Mouse (Mus musculus) embryonic facial prominence, embryonic 15.5 days (tissue): ENCODE measurements at regions not wholly inside any gene's neighbourhood (a gene's known extent, or its start where the extent isn't known, plus 50 kb on each side); places are given as distances from the start of the nearest gene placed in this dataset.

Source experiments
- ATAC-seq: fragments of 200-750 bp; cut with Nextera tagmentation; 2 replicates; pipeline ENCODE4 v1.8.0; 2017; ENCODE audit warnings: low read depth, moderate TSS enrichment; ENCODE audit not compliant: insufficient number of reproducible peaks, low FRiP score, low TSS enrichment
- H3K27ac ChIP-seq: fragments of 300-500 bp; sonication (generic); replicated peaks from 2 replicates; pipeline ENCODE4 v1.5.1; 2015; ENCODE audit warnings: mild to moderate bottlenecking, inconsistent platforms
- H3K27me3 ChIP-seq: fragments of 300-500 bp; sonication (generic); 2 replicates; pipeline ENCODE4 v1.6.1; 2015; ENCODE audit warnings: inconsistent platforms
- H3K36me3 ChIP-seq: fragments of 300-500 bp; sonication (generic); 2 replicates; pipeline ENCODE4 v1.6.1; 2015; ENCODE audit warnings: mild to moderate bottlenecking, inconsistent platforms
- H3K4me1 ChIP-seq: fragments of 300-500 bp; sonication (generic); 2 replicates; pipeline ENCODE4 v1.6.1; 2015; ENCODE audit warnings: inconsistent platforms
- H3K4me2 ChIP-seq: fragments of 300-500 bp; sonication (generic); replicated peaks from 2 replicates; pipeline ENCODE4 v1.6.1; 2015; ENCODE audit warnings: mild to moderate bottlenecking, inconsistent platforms
- H3K4me3 ChIP-seq: fragments of 300-500 bp; sonication (generic); replicated peaks from 2 replicates; pipeline ENCODE4 v1.5.1; 2015; ENCODE audit warnings: mild to moderate bottlenecking, inconsistent platforms
- H3K9ac ChIP-seq: fragments of 300-500 bp; sonication (generic); 2 replicates; pipeline ENCODE4 v1.6.1; 2015; ENCODE audit warnings: inconsistent platforms
- H3K9me3 ChIP-seq: fragments of 300-500 bp; sonication (generic); replicated peaks from 2 replicates; pipeline ENCODE4 v1.6.1; 2016; ENCODE audit warnings: inconsistent platforms
- WGBS: fragments of 180-500 bp; shearing (Covaris S2); methylation state at CpG from one replicate; pipeline ENCODE4 v1.1.7; 2015; 5-methylcytosine and 5-hydroxymethylcytosine counted together

DNA sequence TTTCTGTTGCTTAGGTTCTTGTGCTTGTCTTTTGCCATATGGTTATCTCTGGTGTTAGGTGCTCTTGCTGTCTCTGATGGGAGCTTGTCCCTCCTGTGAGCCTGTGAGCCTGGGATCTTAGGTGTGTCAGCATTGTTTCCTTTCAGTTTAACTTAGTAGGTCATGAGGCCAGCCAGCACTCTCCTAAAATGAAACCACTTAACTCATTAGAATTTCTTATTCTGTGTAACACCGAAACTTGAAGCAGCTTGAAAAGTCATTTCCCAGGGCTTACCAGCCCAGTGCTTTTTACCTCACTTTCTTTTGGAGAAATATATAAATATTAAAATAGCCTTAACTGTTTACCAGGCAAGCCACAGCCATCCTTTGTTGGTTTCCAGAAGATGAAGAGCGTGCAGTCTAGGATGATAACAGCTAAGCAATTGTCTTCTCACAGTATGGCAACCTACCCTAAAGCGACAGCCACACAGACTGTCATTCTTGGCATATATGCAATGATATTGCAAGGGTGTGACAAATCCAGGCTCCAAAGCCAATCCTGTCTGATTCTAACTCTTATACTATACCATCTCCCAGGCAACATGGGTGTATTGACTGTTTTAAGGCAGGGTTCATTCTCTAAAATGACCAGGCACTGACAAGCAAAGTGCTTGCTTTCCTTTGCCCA is 146.2 kb upstream of the Map3k7 start:
- no peak overlapping the region for H3K27ac ChIP-seq
- H3K36me3 ChIP-seq: no peaks in the 10 kb centered on the region
- H3K27me3 ChIP-seq: no peaks in the 10 kb centered on the region
- H3K9ac ChIP-seq: no peak overlapping the region
- H3K4me1 ChIP-seq: no peaks in the 10 kb centered on the region
- ATAC-seq: no peak
- no peak overlapping the region for H3K4me2 ChIP-seq
- no peak overlapping the region for H3K4me3 ChIP-seq
- 93% methylated on average over 3 of the region's 3 CpGs for WGBS
- no peaks in the 10 kb centered on the region for H3K9me3 ChIP-seq

DNA sequence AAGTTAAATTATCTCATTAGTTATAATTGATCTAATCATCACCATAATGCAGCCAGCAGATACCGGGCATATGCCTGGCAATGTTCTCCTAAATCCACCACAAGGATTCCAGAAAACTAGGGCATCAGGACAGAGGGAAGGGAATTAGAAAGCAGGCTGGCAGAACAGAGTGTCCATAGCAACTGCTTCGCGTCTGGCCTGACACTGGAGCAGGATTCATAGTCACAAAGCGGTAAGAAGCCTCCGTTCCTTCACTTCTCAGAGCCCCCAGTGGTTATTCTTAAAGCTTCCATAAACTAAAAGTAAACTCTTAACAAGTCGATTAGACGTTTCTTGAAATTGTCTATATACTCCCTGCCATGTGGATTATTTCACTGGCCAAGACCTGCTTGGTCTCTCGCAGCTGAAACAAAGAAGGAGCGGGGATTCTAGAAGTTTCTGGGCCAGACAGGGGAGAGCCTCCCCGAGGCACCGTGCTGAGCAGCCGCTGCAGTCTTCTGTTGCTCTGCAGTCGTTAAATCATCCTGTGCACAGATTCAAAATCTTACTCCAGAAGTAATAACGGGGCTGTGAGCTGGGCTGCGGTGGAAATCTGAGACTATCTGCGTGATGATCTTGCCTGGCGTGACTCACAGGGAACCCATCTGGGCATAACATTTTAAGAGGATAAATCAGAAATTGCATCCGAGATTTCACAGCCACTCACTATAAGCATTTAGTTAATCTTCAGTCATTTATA is 144.2 kb upstream of the Map3k7 start:
- Histone ChIP-seq H3K27me3 (no peaks in the 10 kb centered on the region), H3K36me3 (no peaks in the 10 kb centered on the region), H3K27ac (no peak overlapping the region), H3K4me3 (no peak overlapping the region), H3K9me3 (no peaks in the 10 kb centered on the region), H3K4me1 (peaks cover 7% of the 10 kb centered on the region; the same call in 1 of the 2 replicates), H3K4me2 (peak overlapping the region; percentile 15; the same call in 1 of the 2 replicates), H3K9ac (no peak overlapping the region)
- 52% methylated on average over 18 of the region's 18 CpGs for WGBS
- no peak for ATAC-seq

DNA sequence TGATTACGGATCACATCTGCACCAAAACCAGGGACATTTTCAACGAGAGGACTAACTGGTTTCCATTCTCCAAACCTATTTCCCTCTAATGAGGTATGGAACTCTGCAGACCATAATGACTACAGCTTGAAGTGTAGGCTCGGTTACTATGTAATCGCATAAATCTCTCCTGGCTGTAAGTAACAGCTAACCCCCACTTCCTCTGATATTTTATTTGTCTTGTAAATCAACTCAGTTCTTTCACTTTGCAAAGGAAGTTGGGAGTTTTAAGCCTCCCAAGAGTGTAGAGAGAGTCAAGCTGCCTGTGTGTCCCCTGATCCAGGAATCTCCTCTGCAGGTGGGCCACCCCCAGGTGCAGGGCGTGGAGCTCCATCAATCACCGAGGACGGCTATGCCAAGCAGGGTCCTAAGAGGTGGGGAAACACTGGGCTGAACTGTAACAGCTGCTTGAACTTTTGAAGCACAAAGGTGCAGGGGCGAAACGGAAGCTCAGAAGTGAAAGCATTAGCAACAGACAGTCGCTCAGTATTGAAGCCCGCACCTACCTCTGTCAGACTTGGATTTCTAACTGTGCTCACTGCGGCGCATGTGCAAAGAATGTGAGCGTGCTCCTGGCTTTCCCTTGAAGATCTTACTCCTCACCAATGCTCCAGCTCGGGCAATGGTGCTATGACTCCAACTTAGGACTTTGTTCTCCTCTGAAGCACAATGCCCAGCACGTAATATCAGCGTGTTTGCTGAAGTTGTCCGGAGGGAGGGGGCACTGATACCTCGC is 140.1 kb upstream of the Map3k7 start:
- H3K9me3 ChIP-seq: no peaks in the 10 kb centered on the region
- H3K4me3 ChIP-seq: peak overlapping the region; percentile 30
- H3K4me2 ChIP-seq: peak overlapping the region; percentile 55
- WGBS: 27% methylated on average over 19 of the region's 19 CpGs
- no peaks in the 10 kb centered on the region for H3K27me3 ChIP-seq
- H3K9ac ChIP-seq: no peak overlapping the region
- peaks cover 7% of the 10 kb centered on the region; the same call in 1 of the 2 replicates for H3K4me1 ChIP-seq
- H3K27ac ChIP-seq: no peak overlapping the region
- ATAC-seq: no peak
- H3K36me3 ChIP-seq: no peaks in the 10 kb centered on the region

DNA sequence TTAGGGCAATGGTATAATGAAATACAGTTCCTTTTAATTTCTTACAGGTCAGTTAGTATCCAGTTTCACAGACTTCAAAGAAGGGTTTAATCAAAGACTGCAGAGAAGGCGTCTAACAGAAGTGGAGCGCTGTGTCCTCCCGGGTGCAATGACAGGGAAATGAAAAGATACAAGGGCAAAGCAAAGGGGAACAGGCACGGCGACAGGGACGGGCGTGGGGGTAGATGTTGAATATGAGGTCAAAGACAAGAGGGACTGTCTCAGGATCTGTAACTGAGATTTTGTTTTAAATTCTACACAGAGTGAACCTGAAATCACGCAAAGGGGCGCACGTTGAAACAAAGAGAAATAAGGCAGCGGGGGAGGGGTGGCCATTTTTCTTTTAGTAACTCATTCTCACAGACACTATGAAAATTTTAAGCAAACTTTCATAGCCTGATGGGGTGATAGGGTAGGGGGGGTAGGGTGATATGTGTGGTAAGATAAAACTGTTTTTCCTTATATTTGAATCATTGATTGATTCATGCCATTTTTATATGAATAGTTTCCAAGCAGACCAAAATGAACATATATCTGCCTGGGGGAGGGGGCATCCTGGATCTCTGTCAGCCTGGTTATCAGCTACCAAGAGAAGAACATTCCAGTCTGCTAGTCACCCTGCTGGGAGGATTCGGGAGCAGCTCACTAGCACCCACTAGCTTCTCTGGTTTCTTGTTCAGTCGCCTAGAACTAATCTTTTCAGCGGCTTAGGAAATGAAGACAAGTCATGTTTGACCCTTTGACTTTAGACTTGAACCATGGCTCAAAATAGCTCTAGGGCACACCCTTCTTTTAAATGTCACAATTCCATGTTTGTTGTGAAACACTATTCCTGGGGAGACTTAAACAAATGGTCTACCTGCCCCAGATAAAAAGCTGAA is 139.1 kb upstream of the Map3k7 start:
- Histone ChIP-seq H3K9me3 (no peaks in the 10 kb centered on the region), H3K36me3 (no peaks in the 10 kb centered on the region), H3K27me3 (no peaks in the 10 kb centered on the region), H3K9ac (no peak overlapping the region), H3K27ac (no peak overlapping the region), H3K4me3 (peak overlapping the region; percentile 30), H3K4me2 (peak overlapping the region; percentile 55), H3K4me1 (peaks cover 7% of the 10 kb centered on the region; the same call in 1 of the 2 replicates)
- WGBS: 28% methylated on average over 14 of the region's 14 CpGs
- ATAC-seq: no peak

DNA sequence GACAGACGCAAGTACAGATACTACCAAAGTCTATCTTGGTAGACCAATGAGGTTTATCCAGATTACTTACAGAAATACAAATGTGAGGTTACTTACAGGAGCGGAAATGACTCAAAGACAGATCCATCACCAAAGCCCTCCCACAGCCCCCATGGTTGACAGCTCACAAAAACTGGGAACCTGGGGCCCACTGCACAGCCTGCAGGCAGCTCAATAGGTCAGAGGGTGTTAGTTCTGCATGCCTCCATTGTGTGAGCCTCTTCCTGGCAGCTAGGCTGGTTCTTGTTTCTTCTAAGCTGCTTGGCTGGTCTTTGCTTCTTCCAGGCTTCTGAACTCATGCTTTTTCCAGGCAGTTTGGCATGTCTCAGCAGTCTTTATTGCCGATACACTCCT is 138.5 kb upstream of the Map3k7 start:
- Histone ChIP-seq H3K36me3 (no peaks in the 10 kb centered on the region), H3K9me3 (no peaks in the 10 kb centered on the region), H3K4me3 (no peak overlapping the region), H3K9ac (no peak overlapping the region), H3K27ac (no peak overlapping the region), H3K27me3 (no peaks in the 10 kb centered on the region), H3K4me1 (peaks cover 7% of the 10 kb centered on the region; the same call in 1 of the 2 replicates), H3K4me2 (no peak overlapping the region)
- 69% methylated on average over 3 of the region's 3 CpGs for WGBS
- ATAC-seq: no peak

DNA sequence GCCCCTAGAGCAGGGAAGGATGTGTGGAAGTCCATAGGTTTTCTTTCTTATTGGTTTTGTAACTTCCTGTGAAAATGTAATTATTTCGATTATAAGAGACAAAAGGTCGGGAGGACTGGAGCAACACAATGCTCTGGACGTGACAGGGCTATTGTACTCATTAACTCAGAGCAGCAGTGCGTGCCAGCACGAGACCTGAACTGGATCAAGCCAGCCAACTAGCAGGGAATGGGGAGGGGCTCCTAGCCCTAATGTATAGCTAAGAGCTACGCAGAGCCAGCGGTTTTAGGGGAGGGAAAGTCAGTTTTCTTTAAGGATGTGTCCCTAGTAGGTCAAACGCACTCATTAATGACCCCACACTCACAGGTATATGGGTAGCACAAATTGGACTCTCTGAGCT is 137.2 kb upstream of the Map3k7 start:
- Histone ChIP-seq H3K27ac (no peak overlapping the region), H3K36me3 (no peaks in the 10 kb centered on the region), H3K4me2 (no peak overlapping the region), H3K27me3 (no peaks in the 10 kb centered on the region), H3K9ac (no peak overlapping the region), H3K4me1 (peaks cover 7% of the 10 kb centered on the region; the same call in 1 of the 2 replicates), H3K4me3 (no peak overlapping the region), H3K9me3 (no peaks in the 10 kb centered on the region)
- ATAC-seq: no peak
- 82% methylated on average over 8 of the region's 8 CpGs for WGBS

DNA sequence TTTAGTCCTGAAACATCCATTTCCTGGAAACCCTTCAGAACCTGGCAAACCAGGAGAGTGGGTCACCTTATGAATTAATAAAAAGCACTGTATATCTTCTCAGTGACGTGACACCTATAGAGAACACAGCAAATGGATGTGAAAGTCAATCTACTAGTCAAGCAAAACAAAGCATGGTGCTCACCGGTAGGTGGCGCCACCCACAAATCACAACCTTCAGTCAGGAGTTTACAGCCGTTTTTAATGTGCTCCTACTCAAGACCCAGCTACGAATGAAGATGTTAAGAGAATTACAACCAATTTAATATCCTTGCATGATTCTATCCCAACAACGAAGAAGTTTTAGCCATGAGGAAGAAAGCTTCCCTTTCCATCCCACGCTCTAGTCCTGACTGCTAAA is 136.6 kb upstream of the Map3k7 start:
- no peaks in the 10 kb centered on the region for H3K9me3 ChIP-seq
- no peak overlapping the region for H3K4me3 ChIP-seq
- no peak for ATAC-seq
- H3K4me2 ChIP-seq: no peak overlapping the region
- WGBS: 78% methylated on average over 7 of the region's 7 CpGs
- H3K9ac ChIP-seq: no peak overlapping the region
- H3K27ac ChIP-seq: no peak overlapping the region
- no peaks in the 10 kb centered on the region for H3K36me3 ChIP-seq
- no peaks in the 10 kb centered on the region for H3K27me3 ChIP-seq
- H3K4me1 ChIP-seq: peaks cover 7% of the 10 kb centered on the region; the same call in 1 of the 2 replicates

DNA sequence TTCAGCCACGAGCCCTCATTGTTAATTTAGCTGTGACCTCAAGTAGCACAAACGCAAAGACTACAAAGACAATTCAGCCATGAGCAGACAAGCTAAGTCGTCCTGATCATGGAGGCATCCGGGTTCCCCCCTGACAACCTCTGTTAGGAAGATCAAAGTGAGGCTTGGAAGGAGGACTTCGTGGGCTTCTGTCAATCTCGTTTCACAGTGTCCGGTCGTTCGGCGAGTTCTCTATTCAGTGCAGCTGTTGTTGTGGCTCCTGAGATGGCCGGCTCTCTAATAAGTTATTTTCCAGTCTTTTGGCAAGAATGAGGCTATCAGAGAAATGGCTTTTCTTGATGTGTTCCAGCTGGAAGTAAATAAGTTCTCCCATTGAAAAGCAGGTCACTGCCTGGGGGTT is 133.7 kb upstream of the Map3k7 start:
- ATAC-seq: no peak
- Histone ChIP-seq H3K9me3 (no peaks in the 10 kb centered on the region), H3K4me2 (no peak overlapping the region), H3K4me3 (no peak overlapping the region), H3K4me1 (no peaks in the 10 kb centered on the region), H3K9ac (no peak overlapping the region), H3K27me3 (no peaks in the 10 kb centered on the region), H3K36me3 (no peaks in the 10 kb centered on the region), H3K27ac (no peak overlapping the region)
- 9% methylated on average over 11 of the region's 11 CpGs for WGBS

DNA sequence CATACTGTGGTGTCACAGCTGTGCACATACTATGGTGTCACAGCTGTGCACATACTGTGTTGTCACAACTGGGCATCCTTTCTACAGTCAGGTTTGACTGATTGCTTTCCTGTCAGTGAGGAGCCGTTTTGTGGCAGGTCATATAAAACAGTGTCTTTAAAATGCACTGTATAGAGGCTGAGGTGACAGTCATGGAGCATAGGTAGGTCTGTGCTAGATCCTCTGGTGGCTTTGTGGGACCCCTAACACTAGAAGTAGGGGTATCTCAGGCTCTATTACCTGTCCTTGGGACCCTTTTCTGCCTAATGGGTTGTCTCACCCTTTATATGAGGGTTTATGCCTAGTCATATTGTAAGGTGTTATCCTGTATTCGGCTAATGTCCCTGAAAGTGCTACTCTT is 132.4 kb upstream of the Map3k7 start:
- Histone ChIP-seq H3K9ac (no peak overlapping the region), H3K4me3 (no peak overlapping the region), H3K36me3 (no peaks in the 10 kb centered on the region), H3K4me2 (no peak overlapping the region), H3K9me3 (no peaks in the 10 kb centered on the region), H3K27ac (no peak overlapping the region), H3K4me1 (no peaks in the 10 kb centered on the region), H3K27me3 (no peaks in the 10 kb centered on the region)
- 80% methylated on average over 2 of the region's 2 CpGs for WGBS
- ATAC-seq: no peak

DNA sequence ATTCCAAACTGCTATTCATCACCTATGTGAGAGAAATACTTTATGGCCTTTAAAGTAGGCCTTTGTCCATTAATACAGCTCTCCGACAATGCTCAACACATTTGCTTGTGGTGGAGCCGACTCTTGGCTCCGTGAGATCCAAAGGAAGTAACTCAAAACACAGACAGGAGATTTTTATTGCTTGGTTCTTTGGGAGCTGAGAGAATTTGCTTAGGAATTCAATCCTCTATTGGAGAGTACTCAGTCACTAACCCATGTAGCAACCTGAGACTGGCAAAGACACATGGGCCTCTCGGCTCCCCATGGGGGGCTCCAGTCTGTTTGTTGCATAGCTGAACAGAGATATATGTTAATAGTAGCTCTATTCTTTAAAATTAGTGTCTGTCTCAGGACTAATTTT is 130.1 kb upstream of the Map3k7 start:
- Histone ChIP-seq H3K27ac (no peak overlapping the region), H3K9me3 (no peaks in the 10 kb centered on the region), H3K4me1 (no peaks in the 10 kb centered on the region), H3K9ac (no peak overlapping the region), H3K36me3 (no peaks in the 10 kb centered on the region), H3K4me2 (no peak overlapping the region), H3K4me3 (no peak overlapping the region), H3K27me3 (no peaks in the 10 kb centered on the region)
- WGBS: 37% methylated on average over 4 of the region's 4 CpGs
- ATAC-seq: no peak
